Mouse (Mus musculus) right cerebral cortex, postnatal 4 days (tissue): Measurements from ENCODE around the gene Arl5c.
"Not testable (repeated sequence)": the region's sequence is repeated elsewhere in the genome, so short reads cannot be mapped to it uniquely, and the experiment has no call there.

Experiments
- DNase-seq: peaks from one replicate; pipeline ENCODE4 v3.0.0-alpha.2; 2022

Arl5c gene

DNA sequence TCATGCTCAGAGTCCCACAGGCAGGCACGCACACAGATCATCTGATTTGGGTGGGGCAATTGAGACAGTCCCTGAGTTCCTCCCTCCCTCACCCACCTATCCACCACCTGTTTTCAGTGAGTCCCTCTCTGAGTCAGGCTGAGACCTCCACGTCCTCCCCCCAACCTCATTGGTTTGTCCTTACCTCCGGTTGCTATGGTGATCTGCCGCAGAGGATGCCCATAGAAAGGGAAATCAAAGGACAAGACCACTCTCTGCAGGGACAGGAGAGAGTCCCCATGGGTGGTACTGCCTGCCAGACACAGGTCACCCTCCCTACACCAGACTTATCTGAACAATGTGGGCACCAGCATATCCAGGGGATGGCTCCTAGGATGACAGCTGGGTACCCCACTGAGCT lies 40.1 kb downstream of the Arl5c start:
- DNase-seq, result no peak

DNA sequence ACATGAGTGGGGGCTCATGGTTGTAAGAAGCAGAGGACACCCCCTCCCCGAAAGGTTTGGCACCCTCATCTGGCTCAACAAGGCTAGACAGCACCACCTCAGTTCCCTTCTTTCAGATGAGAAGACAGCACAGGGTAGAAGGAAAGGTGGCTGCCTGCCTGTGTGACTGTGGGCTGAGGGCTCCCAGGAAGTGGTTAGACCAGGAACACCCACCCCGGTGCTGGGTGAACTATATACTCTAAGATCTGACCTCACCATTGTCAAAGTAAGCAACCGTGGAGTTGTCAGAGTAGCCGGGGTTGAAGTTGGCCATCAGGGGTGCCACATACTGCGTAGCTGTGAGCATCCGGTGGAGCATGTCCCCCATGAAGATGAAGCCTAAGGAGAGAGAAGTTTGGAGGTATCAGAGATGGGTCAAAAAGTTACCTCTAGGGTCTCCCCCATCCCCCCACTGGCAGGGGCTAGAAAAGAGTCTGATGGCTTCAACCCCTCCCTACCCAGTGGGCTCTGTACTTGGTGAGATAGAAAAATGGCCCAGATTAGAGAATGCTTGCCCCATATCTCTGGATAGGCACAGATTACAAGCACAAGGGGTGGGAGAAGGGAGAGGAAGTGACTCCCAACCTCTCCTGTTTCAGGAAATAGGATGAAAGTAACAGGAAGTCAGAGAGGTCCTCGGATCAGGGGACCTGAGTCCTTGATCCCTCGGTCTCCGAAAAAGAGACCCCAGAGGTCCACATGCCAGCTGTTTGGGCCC lies 40.7 kb downstream of the Arl5c start:
- DNase-seq, result no peak

DNA sequence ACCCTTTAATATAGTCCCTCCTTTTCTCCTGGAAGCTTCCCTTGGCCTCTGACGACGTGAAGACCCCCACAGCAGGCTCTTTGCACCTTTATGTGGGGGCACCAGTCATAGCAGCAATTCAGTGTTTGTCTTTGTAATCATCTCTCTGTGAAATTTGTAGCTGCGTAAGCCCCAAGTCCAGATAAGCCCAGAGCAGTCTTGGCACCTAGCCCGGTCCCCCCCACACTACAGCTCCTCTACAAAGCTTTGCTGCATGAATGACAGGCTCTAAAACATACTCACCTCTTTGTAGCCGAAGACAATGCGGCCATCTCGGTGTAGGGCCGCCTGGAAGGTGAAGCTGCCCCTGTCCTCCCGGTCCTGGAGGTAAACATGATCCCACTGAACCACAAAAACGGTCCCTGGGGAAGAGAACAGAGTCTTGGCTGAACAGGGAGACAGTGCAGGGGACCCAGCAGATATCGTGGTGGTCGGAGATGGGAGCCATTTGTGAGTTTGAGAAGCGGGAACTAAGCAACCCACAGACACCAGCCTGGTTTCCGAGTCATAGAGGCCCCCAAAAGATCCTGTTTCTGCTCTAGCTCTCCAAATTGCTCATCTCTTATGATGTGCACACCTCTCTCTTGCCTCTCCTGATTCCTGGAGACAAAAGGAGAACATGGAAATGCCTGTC lies 41.4 kb downstream of the Arl5c start:
- no peak for DNase-seq

DNA sequence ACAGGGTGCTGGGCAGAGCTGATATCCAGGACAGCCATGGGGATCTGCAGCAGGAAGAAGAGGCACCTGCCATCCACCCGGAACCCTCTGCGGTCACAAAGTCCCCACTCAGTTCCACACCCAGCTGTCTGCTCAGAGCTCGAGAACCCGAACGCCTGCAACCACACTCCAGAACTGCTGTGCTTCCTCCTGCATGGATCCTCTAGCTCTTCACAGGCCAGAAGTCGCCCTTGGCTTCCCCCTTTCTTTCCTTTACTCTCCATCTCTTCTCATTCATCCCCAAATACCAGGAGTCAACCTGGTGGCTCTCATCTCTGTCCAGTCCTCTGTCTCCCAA lies 42.1 kb downstream of the Arl5c start:
- no peak for DNase-seq

DNA sequence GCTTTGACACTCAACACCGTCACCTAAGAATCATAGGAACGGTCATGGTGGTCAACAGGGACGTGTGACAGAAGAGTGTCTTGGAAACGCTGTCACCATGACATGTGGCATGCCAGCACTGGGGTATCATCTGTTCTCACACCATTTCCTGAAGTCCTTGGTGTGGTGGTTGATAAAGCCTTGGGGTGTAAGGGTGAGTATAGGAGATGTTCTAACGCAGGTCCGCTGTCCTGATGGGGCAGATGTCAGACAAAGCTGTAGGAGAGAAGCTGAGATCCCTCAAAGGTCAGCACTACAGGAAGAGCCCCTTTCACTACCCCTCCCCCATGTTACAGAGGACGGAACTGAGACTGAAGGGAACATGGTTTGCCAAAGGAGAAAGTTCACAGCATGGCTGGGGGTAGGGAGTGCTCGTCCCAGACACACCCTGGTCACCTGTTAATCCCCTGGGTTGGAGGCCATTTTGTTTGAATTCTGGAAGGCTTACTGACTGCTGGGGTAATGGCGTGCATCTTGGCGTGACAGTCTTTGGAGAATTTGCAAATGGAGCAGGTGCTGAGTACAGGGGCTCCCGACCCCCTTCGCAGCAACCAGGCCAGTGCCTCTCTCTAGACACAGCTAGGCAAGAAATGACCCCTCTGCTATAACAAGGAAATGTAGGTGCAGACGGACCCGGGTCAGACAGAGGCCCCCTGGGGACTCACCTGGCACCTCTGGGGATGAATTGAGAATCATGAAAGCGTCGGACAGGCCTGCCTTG lies 42.6 kb downstream of the Arl5c start:
- no peak for DNase-seq

DNA sequence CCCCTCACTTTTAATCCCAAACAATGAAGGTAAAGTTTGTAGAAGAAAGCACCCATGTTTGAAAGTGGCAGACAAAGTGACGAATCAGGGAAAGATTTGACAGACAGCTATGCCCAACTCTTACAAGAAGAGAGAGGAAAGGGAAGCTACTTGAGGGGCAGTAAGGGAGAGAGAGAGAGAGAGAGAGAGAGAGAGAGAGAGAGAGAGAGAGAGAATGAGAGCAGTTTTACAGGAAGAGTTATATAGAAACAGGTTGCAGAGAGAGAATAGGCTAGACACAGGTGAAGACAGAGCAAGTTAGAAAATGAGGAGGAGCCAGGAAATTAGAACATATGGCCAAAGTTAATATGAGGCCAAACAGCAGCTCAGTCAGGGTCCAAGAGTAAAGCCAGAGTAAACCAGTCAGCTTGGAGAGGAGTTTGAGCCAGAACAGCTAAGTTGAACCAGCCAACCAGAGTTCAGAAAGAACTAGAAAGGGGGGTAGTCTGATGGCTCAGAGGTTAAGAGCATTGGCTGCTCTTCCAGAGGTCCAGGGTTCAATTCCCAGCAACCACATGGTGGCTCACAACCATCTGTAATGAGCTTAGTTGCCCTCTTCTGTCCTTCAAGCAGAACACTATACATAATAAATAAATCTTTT lies 43.5 kb downstream of the Arl5c start:
- DNase-seq, result no peak

DNA sequence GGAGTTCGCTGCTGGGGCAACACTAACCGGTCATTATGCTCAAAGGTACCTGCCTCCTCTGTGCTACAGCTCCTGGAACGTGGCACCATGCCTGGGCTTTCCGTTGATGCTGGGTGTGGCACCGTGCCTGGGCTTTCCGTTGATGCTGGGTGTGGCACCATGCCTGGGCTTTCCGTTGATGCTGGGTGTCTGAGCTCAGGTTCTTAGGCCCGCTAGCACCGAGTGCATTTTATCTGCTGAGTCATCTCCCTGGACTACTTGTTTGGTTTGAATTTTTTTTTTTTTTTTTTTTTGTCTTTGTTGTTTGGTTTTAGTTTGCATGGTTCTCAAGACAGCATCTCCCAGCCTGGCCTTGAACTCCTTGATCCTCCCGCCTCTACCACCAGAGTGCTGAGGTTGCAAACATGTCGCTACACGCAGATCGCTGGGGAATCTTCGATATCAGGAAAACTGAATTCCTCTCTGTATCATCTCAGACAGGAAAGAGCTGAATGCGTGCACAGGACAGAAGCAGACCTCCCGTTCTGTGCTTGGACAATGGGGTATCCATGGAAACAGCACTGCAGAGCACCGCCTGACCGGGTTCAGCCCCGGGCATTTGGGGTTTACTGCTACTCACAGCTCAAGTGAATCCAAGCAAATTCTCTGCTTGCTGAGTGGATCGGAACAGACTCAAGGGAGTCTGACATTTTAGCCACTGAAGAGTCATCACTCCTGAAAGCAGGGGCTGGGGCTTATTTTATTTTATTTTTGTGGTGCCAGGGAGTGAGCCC lies 46.1 kb downstream of the Arl5c start:
- DNase-seq, result no peak

DNA sequence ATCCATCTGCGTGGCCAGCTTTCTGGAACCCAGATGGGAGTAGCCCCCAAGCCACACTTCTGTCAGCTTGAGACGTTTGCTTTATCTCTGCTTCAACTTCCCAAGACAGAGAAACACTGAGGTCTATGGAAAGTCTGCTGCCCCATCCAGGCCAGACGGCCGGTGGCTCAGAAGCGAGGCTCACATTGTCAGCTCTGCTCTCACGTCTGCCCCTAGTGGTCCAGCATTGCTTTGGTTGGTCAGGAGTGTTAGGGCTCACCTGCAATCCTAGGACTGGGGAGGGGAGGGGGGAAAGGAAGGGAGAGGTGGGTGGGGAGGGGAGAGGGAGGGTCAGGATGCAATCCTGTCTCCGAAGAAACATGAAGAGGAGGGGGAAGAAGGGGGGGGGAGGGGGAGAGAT lies 48.6 kb downstream of the Arl5c start:
- DNase-seq, result peak; percentile 22

DNA sequence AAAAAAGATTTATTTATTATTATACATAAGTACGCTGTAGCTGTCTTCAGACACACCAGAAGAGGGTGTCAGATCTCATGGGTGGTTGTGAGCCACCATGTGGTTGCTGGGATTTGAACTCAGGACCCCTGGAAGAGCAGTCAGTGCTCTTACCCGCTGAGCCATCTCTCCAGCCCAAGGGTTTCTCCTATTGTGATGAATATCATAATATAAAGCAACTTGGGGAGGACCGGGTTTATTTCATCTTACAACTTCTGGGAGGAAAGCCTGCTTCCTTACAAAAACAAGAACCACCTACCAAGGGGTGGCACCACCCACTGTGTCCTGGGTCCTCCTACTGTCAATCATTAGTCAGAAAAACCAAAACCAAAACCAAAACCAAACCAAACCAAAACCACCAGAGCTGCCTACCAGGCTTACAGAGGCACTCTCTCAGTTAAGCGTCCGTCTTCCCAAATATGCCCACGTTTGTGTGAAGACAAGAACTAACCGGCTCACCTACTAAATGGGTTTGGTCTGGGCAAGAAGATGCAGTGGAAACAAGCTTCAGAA lies 50.2 kb downstream of the Arl5c start:
- not testable (repeated sequence) for DNase-seq

DNA sequence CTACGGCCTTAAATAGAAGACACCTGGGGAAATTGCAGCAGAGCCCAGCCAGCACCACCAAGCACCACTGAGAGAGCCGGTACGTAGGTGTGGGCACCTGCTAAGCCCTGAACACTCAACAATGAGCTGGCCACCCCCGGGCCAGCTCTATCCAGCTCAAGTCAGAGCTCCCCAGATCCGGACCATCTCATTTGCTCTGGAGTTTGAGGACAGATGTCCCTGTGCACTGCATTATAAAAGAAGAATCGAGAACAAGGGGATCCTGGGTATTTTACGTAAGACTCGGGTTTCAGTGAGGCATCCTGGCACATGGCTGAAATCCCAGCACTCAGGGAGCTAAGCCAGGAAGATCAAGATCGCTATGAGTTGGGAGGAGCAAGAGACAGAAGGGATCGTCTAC lies 51.0 kb downstream of the Arl5c start:
- no peak for DNase-seq

DNA sequence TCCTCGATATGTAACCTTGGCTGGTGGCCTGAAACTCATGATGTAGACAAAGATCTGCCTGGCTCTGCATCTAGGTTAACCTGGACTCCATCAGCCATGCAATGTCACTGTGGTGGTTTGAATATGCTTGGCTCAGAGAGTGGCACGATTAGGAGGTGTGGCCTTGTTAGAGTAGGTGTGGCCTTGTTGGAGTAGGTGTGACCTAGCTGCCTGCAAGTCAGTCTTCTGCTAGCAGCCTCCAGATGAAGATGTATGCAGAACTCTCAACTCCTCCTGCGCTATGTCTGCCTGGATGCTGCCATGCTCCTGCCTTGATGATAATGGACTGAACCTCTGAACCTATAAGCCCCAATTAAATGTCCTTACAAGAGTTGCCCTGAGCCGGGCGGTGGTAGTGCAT lies 52.7 kb downstream of the Arl5c start:
- DNase-seq, result no peak

DNA sequence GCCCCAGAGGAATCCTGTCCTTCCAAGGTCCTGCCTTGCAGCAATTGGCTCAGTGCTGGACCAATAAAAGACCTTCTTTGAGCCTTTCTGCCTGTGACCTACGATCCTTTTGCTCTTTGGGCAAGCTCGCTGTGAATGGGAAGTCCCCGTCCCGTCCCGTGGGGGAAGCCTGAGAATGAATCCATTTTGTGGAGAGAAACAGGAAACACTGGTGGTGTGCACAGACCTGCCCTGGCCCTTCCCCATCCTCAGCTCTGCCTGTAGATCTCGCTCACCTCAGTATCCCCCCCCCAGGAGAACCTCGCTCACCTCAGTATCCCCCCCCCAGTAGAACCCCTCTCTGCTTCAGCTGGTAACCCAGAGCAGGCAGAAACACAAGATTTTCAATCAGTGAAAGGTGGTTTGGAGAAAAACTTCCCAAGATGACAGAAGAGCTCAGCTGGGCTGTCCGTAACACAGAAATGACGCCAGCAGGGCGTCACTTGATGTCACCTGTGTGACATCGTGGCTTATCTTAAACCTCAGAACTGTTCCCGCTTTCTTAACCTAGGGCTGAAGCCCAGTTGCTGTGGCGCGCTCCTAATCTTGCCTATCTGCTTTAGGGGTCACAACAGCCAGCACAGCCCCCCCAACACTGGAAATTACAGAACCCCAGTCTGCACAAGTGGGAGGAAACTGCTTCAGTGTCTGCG lies 53.4 kb downstream of the Arl5c start:
- no peak for DNase-seq
